Mouse (Mus musculus) liver, adult 2 months (tissue): ENCODE results near the gene Gpcpd1. TPM values are rescaled to one million over a fixed set of nuclear protein-coding genes. Genes with fewer than 3 reads are reported as not detected.

Experiments used
- DNase-seq: peaks from one replicate; pipeline ENCODE4 v3.0.0-alpha.2; 2011; ENCODE audit warnings: low read depth, low spot score; ENCODE audit errors: extremely low read depth
- H3K27ac ChIP-seq: fragments of 200-500 bp; replicated peaks from 2 replicates; pipeline ENCODE4 v1.5.1; 2012; ENCODE audit warnings: low read depth, mild to moderate bottlenecking, control low read depth, inconsistent platforms, low read length; ENCODE audit not compliant: insufficient read depth
- H3K27me3 ChIP-seq: fragments of 200-500 bp; 2 replicates; pipeline ENCODE4 v1.6.1; 2012; ENCODE audit warnings: mild to moderate bottlenecking, moderate library complexity, low read length, inconsistent platforms; ENCODE audit not compliant: control insufficient read depth, insufficient read depth
- H3K36me3 ChIP-seq: fragments of 200-500 bp; 2 replicates; pipeline ENCODE4 v1.6.1; 2012; ENCODE audit warnings: low read length, inconsistent platforms; ENCODE audit not compliant: control insufficient read depth, insufficient read depth
- H3K4me1 ChIP-seq: fragments of 200-500 bp; 2 replicates; pipeline ENCODE4 v1.6.1; 2011; ENCODE audit warnings: low read length; ENCODE audit not compliant: control insufficient read depth, insufficient read depth
- H3K4me3 ChIP-seq: fragments of 200-500 bp; 2 replicates; pipeline ENCODE4 v1.5.1; 2011; ENCODE audit warnings: low read depth, mild to moderate bottlenecking, control low read depth, low read length, moderate library complexity; ENCODE audit not compliant: insufficient read depth
- H3K79me2 ChIP-seq: fragments of 200-500 bp; 2 replicates; pipeline ENCODE4 v1.6.1; 2012; ENCODE audit warnings: inconsistent platforms, mild to moderate bottlenecking, low read length, moderate library complexity; ENCODE audit not compliant: control insufficient read depth, insufficient read depth
- H3K9ac ChIP-seq: fragments of 200-500 bp; 2 replicates; pipeline ENCODE4 v1.6.1; 2012; ENCODE audit warnings: low read depth, mild to moderate bottlenecking, control low read depth, inconsistent platforms, low read length
- CTCF ChIP-seq: fragments of 200-500 bp; IDR thresholded peaks from 2 replicates; pipeline ENCODE4 v1.5.1; 2011; ENCODE audit warnings: low read depth, low read length, control low read depth
- POLR2A ChIP-seq: fragments of 200-500 bp; IDR thresholded peaks from 2 replicates; pipeline ENCODE4 v1.6.1; 2011; ENCODE audit warnings: low read length, control low read depth; ENCODE audit not compliant: insufficient read depth; ENCODE audit errors: extremely low read depth
- WGBS: fragments of 180-500 bp; shearing (Covaris S2); methylation state at CpG from one replicate; pipeline ENCODE4 v1.1.7; 2018; 5-methylcytosine and 5-hydroxymethylcytosine counted together
- polyA plus RNA-seq: library from polyadenylated mRNA; depleted of rRNA; stranded (reverse); fragments of >200 nt; gene quantifications from 2 replicates; pipeline ENCODE4 v1.2.3, GENCODE M21; 2012
- total RNA-seq: library from RNA; depleted of rRNA; stranded (reverse); fragments of >200 nt; gene quantifications from 2 replicates; pipeline ENCODE4 v1.2.3, GENCODE M21; 2014

Gene Gpcpd1
- total and polyA plus RNA-seq, 2 experiments, result 11.0 to 237 TPM

- no peak overlapping the region for H3K27ac ChIP-seq
Observed at GRCm38 (mm10) chr2:132514353-132514752, 73.2 kb downstream of the Gpcpd1 start.

DNA sequence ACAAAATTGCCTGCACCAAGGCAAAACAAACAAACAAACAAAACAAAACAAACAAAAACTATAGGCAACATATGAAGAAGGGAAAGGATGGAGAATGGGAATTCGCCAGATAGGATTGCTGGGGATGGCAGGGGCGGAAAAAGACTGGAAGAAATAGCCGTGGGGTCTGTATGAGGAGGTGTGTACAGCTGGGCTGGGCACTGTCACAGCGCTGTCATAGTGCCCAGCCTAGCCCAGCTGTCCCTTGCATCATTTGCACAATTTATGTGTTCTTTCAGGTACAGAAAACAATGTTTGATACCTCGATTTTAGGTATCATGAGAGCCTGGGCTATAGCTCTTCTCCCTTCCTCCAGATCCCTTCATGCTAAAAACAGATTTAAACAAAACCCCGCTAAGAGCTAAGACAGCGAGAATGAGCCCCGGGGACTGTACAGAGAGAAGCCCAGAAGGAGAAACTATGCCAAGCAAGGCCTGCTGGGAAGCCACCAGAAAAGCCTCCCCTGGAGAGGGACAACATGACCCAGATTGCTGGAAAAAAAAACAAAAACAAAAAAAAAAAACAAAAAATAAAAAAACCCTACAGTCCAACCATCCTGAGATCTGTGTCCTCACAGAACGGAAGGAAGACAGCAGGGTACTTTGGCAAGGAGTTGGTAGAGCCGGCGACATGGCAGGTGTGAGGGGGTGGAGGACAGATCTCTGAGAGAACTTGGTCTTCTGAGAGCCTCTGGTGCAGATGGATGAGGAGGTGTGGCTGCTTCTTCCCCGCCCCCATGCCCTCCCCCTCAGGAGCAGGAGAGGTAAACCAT, 74.0 kb downstream of the Gpcpd1 start:
- no peaks in the 10 kb centered on the region for H3K27me3 ChIP-seq
- H3K27ac ChIP-seq, result no peak overlapping the region
- no peak overlapping the region for H3K9ac ChIP-seq
- TF ChIP-seq POLR2A, result no peak
- WGBS, result 70% methylated on average over 12 of the region's 12 CpGs
- no peak for DNase-seq
- no peaks in the 10 kb centered on the region for H3K4me1 ChIP-seq
- H3K36me3 ChIP-seq, result no peaks in the 10 kb centered on the region
- no peaks in the 10 kb centered on the region for H3K79me2 ChIP-seq
- no peak overlapping the region for H3K4me3 ChIP-seq

More at GRCm38 (mm10) chr2:132514353-132514752, 73.2 kb downstream of the Gpcpd1 start:
- Histone ChIP-seq H3K36me3 (no peaks in the 10 kb centered on the region), H3K27me3 (no peaks in the 10 kb centered on the region), H3K9ac (no peak overlapping the region), H3K4me1 (no peaks in the 10 kb centered on the region), H3K4me3 (no peak overlapping the region), H3K79me2 (no peaks in the 10 kb centered on the region)
- TF ChIP-seq POLR2A (no peak), CTCF (no peak)
- WGBS, result 48% methylated on average over 6 of the region's 6 CpGs
- no peak for DNase-seq

DNA sequence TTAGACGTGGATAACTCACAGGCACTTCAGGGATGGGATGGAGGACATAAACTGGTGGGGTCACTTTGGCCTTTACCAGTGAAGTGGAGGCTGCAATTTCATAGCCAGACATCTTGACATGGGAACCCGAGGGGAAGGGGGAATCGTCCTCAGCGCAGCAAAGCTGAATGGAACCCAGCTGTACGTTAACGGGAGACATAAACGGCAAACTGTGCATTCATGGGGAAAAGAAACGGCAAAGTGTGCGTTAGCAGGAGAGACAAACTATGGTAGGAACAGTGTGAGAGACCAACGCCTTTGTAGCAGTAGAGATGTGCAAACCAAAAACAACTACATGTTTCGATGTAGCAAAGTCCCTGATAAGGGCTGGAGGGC, 74.6 kb downstream of the Gpcpd1 start:
- no peak overlapping the region for H3K27ac ChIP-seq
- H3K4me3 ChIP-seq, result no peak overlapping the region
- TF ChIP-seq POLR2A (no peak), CTCF (no peak)
- 65% methylated on average over 11 of the region's 11 CpGs for WGBS
- no peak for DNase-seq
- no peaks in the 10 kb centered on the region for H3K27me3 ChIP-seq
- no peaks in the 10 kb centered on the region for H3K4me1 ChIP-seq
- no peak overlapping the region for H3K9ac ChIP-seq
- no peaks in the 10 kb centered on the region for H3K79me2 ChIP-seq
- no peaks in the 10 kb centered on the region for H3K36me3 ChIP-seq

GRCm38 (mm10) chr2:132512051-132512976, 75.2 kb downstream of the Gpcpd1 start:
- no peak for DNase-seq
- no peaks in the 10 kb centered on the region for H3K4me1 ChIP-seq
- H3K4me3 ChIP-seq, result no peak overlapping the region
- H3K79me2 ChIP-seq, result no peaks in the 10 kb centered on the region
- H3K27me3 ChIP-seq, result no peaks in the 10 kb centered on the region
- H3K36me3 ChIP-seq, result no peaks in the 10 kb centered on the region
- 28% methylated on average over 19 of the region's 19 CpGs for WGBS
- H3K27ac ChIP-seq, result no peak overlapping the region
- no peak overlapping the region for H3K9ac ChIP-seq
- TF ChIP-seq POLR2A (no peak), CTCF (no peak)

- TF ChIP-seq CTCF, result no peak
- TF ChIP-seq POLR2A, result no peak
- Histone ChIP-seq H3K4me1 (no peaks in the 10 kb centered on the region), H3K4me3 (no peak overlapping the region), H3K27me3 (no peaks in the 10 kb centered on the region), H3K27ac (no peak overlapping the region), H3K36me3 (no peaks in the 10 kb centered on the region), H3K9ac (no peak overlapping the region), H3K79me2 (no peaks in the 10 kb centered on the region)
- 85% methylated on average over 5 of the region's 7 CpGs for WGBS
- no peak for DNase-seq
Observed at GRCm38 (mm10) chr2:132511011-132511818, 76.3 kb downstream of the Gpcpd1 start.
